Mouse (Mus musculus) cortical plate, adult 2 months (tissue): ENCODE results near the gene Agtpbp1.

Experiments used
- CTCF ChIP-seq: fragments of 200-500 bp; IDR thresholded peaks from 2 replicates; pipeline ENCODE4 v1.5.1; 2011; ENCODE audit warnings: mild to moderate bottlenecking, control low read depth, low read length; ENCODE audit not compliant: insufficient read depth; ENCODE audit errors: extremely low read depth
- POLR2A ChIP-seq: fragments of 200-500 bp; IDR thresholded peaks from 2 replicates; pipeline ENCODE4 v1.6.1; 2011; ENCODE audit warnings: mild to moderate bottlenecking, low read length, control low read depth; ENCODE audit not compliant: insufficient read depth; ENCODE audit errors: extremely low read depth

DNA sequence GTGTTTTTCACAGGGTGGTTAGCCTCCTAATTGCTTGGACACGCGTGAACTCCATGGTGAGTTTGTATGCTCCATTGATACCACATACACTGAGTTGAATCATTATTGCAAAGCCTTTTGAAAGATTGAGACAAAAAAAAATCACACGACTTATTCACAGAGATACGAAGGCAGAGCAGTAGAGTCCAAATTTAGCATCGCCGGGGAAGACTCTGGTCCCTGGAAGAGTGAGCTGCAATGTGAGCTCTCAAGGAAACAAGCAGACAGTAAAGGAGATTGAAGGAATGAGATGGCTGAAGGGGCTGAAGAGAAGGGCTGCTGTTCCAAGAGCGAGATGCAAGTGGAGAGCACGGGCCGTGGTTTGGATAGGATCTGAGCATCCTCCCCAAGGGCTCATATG is 171.1 kb downstream of the Agtpbp1 start:
- TF ChIP-seq CTCF (no peak), POLR2A (0 out of 2 replicates have a peak, but pooled peaks have one; percentile 5)
